Mouse (Mus musculus): ENCODE measurements around the gene Tcl1b3.
A peak's percentile ranks its signal among the peaks of the same experiment; 100 is the strongest.
"Not testable (repeated sequence)": the region's sequence is repeated elsewhere in the genome, so short reads cannot be mapped to it uniquely, and the experiment has no call there.

The Tcl1b3 gene

GRCm38 (mm10) chr12:105190743-105191142, at the start of gene Tcl1b3:
Gene Tcl1b3, plus strand, starts transcription at chr12:105191043.
- not testable (repeated sequence) for DNase-seq (ENCODE audit: low read depth, low spot score)

GRCm38 (mm10) chr12:105143096-105143495, 47.7 kb upstream of the Tcl1b3 start:
- DNase-seq (ENCODE audit: low read depth, low spot score): no peak

- not testable (repeated sequence) for DNase-seq (ENCODE audit: low read depth, low spot score)
These were observed 45.9 kb upstream of the Tcl1b3 start for GRCm38 (mm10) chr12:105144928-105145327.

- DNase-seq (ENCODE audit: low read depth, low spot score): no peak
These were observed 45.1 kb upstream of the Tcl1b3 start, which contains the start of gene Tcl1b2 for GRCm38 (mm10) chr12:105145714-105146113. Gene Tcl1b2, plus strand, starts transcription at chr12:105146014.

GRCm38 (mm10) chr12:105155286-105155685, 35.6 kb upstream of the Tcl1b3 start:
- DNase-seq (ENCODE audit: low read depth, low spot score): peak; percentile 19

GRCm38 (mm10) chr12:105158842-105159241, 32.0 kb upstream of the Tcl1b3 start:
- DNase-seq (ENCODE audit: low read depth, low spot score): no peak

GRCm38 (mm10) chr12:105159390-105159789, 31.5 kb upstream of the Tcl1b3 start, which contains the start of gene Tcl1b1:
Gene Tcl1b1, plus strand, starts transcription at chr12:105159690.
- no peak for DNase-seq (ENCODE audit: low read depth, low spot score)

GRCm38 (mm10) chr12:105166734-105167133, 24.1 kb upstream of the Tcl1b3 start:
- no peak for DNase-seq (ENCODE audit: low read depth, low spot score)

- DNase-seq (ENCODE audit: low read depth, low spot score): no peak
These were observed 17.5 kb upstream of the Tcl1b3 start for GRCm38 (mm10) chr12:105173366-105173765.

GRCm38 (mm10) chr12:105174318-105174717, 16.5 kb upstream of the Tcl1b3 start:
- DNase-seq (ENCODE audit: low read depth, low spot score): not testable (repeated sequence)

- DNase-seq (ENCODE audit: low read depth, low spot score): not testable (repeated sequence)
These were observed 14.8 kb upstream of the Tcl1b3 start, which contains the start of gene Tcl1b5 for GRCm38 (mm10) chr12:105176044-105176443. Gene Tcl1b5, plus strand, starts transcription at chr12:105176344.

- DNase-seq (ENCODE audit: low read depth, low spot score): not testable (repeated sequence)
These were observed 9.7 kb upstream of the Tcl1b3 start for GRCm38 (mm10) chr12:105181040-105181644.

- not testable (repeated sequence) for DNase-seq (ENCODE audit: low read depth, low spot score)
These were observed 1.9 kb upstream of the Tcl1b3 start for GRCm38 (mm10) chr12:105188980-105189379.

GRCm38 (mm10) chr12:105199684-105200497, 9.0 kb downstream of the Tcl1b3 start:
- DNase-seq (ENCODE audit: low read depth, low spot score): not testable (repeated sequence)

- not testable (repeated sequence) for DNase-seq (ENCODE audit: low read depth, low spot score)
These were observed 10.8 kb downstream of the Tcl1b3 start, which contains the start of gene Tcl1b4 for GRCm38 (mm10) chr12:105201657-105202056. Gene Tcl1b4, plus strand, starts transcription at chr12:105201957.

- no peak for DNase-seq (ENCODE audit: low read depth, low spot score)
These were observed 16.2 kb downstream of the Tcl1b3 start for GRCm38 (mm10) chr12:105207071-105207470.

GRCm38 (mm10) chr12:105208441-105208840, 17.6 kb downstream of the Tcl1b3 start:
- no peak for DNase-seq (ENCODE audit: low read depth, low spot score)

GRCm38 (mm10) chr12:105209231-105209630, 18.4 kb downstream of the Tcl1b3 start:
- DNase-seq (ENCODE audit: low read depth, low spot score): no peak

GRCm38 (mm10) chr12:105217101-105217760, 26.4 kb downstream of the Tcl1b3 start:
- DNase-seq (ENCODE audit: low read depth, low spot score): no peak

- no peak for DNase-seq (ENCODE audit: low read depth, low spot score)
These were observed 31.9 kb downstream of the Tcl1b3 start, which contains the start of gene Tcl1 for GRCm38 (mm10) chr12:105222601-105223319. Gene Tcl1, minus strand, starts transcription at chr12:105222793.
